Mouse (Mus musculus): ENCODE measurements around the gene Auts2. TPM values are rescaled to one million over a fixed set of nuclear protein-coding genes. Genes with fewer than 3 reads are reported as not detected.

Gene Auts2
- polyA plus RNA-seq, 1 experiment = 10.4 TPM

- Histone ChIP-seq H3K27ac (ENCODE audit: insufficient read depth, low read depth, low read length) (no peak overlapping the region), H3K4me1 (ENCODE audit: control insufficient read depth, insufficient read depth, insufficient read length, low read length) (no peaks in the 10 kb centered on the region), H3K4me3 (ENCODE audit: low read depth, low read length) (no peak overlapping the region), H3K36me3 (ENCODE audit: control insufficient read depth, insufficient read depth, low read length) (no peaks in the 10 kb centered on the region), H3K27me3 (ENCODE audit: control insufficient read depth, insufficient read depth, low read length) (no peaks in the 10 kb centered on the region)
- WGBS = 72% methylated on average over 5 of the region's 5 CpGs
- TF ChIP-seq POLR2A (IDR thresholded peaks at IDR 0.05; ENCODE audit: low read depth, low read length) (no peak), CTCF (IDR thresholded peaks at IDR 0.05; ENCODE audit: extremely low read depth, insufficient read length, insufficient replicate concordance, low read depth, low read length) (no peak)
Measured at GRCm38 (mm10) chr5:132472905-132473321, 70.2 kb downstream of the Auts2 start.

GRCm38 (mm10) chr5:132472184-132472829 lies 70.8 kb downstream of the Auts2 start:
- WGBS = 80% methylated on average over 5 of the region's 5 CpGs
- no peaks in the 10 kb centered on the region for H3K27me3 ChIP-seq (ENCODE audit: control insufficient read depth, insufficient read depth, low read length)

DNA sequence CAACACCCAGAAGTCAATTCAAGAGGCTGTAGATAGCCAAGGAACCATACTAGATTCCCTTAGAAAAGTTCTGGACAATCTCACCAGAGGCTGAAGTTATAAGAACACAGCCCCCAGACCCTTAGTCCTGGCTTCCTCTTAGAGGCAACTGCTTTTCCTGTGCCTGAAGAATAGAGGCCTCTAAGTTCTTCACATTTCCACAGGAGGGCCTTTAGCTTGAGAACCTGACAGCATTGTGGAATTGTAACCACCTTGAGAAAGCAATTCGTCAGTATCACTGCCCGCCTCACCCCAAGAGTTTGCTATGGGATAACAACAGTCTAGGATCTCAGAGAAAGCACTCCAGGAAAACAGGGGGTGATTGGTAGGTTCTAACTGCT lies 75.8 kb downstream of the Auts2 start:
- Histone ChIP-seq H3K4me1 (ENCODE audit: control insufficient read depth, insufficient read depth, insufficient read length, low read length) (no peaks in the 10 kb centered on the region), H3K27me3 (ENCODE audit: control insufficient read depth, insufficient read depth, low read length) (no peaks in the 10 kb centered on the region), H3K36me3 (ENCODE audit: control insufficient read depth, insufficient read depth, low read length) (no peaks in the 10 kb centered on the region), H3K4me3 (ENCODE audit: low read depth, low read length) (no peak overlapping the region), H3K27ac (ENCODE audit: insufficient read depth, low read depth, low read length) (no peak overlapping the region)
- TF ChIP-seq POLR2A (IDR thresholded peaks at IDR 0.05; ENCODE audit: low read depth, low read length) (no peak), CTCF (IDR thresholded peaks at IDR 0.05; ENCODE audit: extremely low read depth, insufficient read length, insufficient replicate concordance, low read depth, low read length) (no peak)
- WGBS = 86% methylated on average over 2 of the region's 2 CpGs

More at GRCm38 (mm10) chr5:132472184-132472829, 70.8 kb downstream of the Auts2 start:
- TF ChIP-seq CTCF (IDR thresholded peaks at IDR 0.05; ENCODE audit: extremely low read depth, insufficient read length, insufficient replicate concordance, low read depth, low read length) (no peak), POLR2A (IDR thresholded peaks at IDR 0.05; ENCODE audit: low read depth, low read length) (no peak)
- no peaks in the 10 kb centered on the region for H3K4me1 ChIP-seq (ENCODE audit: control insufficient read depth, insufficient read depth, insufficient read length, low read length)
- no peak overlapping the region for H3K27ac ChIP-seq (ENCODE audit: insufficient read depth, low read depth, low read length)
- no peaks in the 10 kb centered on the region for H3K36me3 ChIP-seq (ENCODE audit: control insufficient read depth, insufficient read depth, low read length)
- H3K4me3 ChIP-seq (ENCODE audit: low read depth, low read length) = no peak overlapping the region

DNA sequence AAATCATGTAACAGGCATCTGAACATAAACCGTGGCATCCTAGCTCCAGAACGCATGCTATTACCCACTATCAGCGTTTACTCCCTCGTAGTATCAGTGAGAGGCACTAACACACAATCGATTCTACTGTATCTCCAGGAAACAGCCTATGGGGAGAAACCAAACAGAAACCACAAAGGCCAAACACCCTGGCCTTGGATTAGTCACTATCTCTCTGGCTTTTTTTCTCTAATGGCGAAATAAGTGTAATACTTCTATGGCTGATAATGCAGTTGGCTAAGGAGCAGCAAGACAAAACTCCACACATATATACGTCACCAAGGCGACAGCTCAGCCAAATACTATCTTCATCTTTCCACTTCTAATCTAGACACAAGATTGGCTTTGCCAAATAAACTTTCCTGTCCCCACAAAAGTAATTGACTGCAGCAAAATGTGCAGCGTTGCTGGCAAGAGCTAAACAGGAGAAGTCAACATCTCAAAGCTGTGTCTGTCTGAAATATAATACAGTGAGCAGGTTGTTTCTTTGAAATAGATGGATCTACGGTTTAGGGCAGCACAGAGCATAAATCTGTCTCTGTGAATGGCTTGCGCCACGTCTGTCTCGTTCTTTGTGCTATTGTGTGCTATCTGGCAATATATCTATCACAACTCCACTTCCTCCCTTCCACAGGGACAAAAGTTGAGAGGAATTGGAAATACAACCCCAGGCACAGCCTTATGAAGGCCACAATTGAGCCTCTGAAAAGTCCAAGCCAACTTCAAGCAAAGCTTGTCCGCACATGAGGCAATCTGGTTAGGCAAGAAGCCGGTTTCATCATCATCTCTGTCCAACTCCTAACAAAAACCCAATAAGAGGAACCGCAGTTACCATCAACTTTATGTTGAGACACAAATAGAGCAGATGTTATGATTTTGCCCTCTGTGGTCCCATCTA lies 76.4 kb downstream of the Auts2 start:
- 49% methylated on average over 16 of the region's 16 CpGs for WGBS
- Histone ChIP-seq H3K36me3 (ENCODE audit: control insufficient read depth, insufficient read depth, low read length) (no peaks in the 10 kb centered on the region), H3K27ac (ENCODE audit: insufficient read depth, low read depth, low read length) (no peak overlapping the region), H3K4me3 (ENCODE audit: low read depth, low read length) (no peak overlapping the region), H3K27me3 (ENCODE audit: control insufficient read depth, insufficient read depth, low read length) (no peaks in the 10 kb centered on the region), H3K4me1 (ENCODE audit: control insufficient read depth, insufficient read depth, insufficient read length, low read length) (no peaks in the 10 kb centered on the region)
- TF ChIP-seq POLR2A (IDR thresholded peaks at IDR 0.05; ENCODE audit: low read depth, low read length) = no peak
- no peak for TF ChIP-seq CTCF (IDR thresholded peaks at IDR 0.05; ENCODE audit: extremely low read depth, insufficient read length, insufficient replicate concordance, low read depth, low read length)

DNA sequence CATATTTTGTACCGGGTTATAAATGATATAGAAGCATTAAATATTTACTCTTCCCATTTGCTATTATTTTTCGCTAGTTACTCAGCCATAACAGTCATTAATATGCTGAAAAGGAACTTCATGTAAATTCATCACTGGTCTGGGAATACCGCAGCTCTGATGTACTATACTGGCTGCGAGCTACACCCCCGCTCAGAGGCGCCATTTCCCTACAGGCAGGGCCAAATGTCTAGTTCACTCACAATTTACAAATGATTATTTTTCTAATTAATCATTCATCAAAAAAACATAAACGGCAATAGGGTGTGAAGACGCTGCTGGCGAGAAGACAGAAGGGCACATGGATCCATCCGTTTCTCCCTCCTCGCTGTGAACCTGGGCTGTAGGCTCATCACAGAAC lies 80.6 kb downstream of the Auts2 start:
- H3K4me1 ChIP-seq (ENCODE audit: control insufficient read depth, insufficient read depth, insufficient read length, low read length) = no peaks in the 10 kb centered on the region
- H3K36me3 ChIP-seq (ENCODE audit: control insufficient read depth, insufficient read depth, low read length) = no peaks in the 10 kb centered on the region
- 91% methylated on average over 11 of the region's 11 CpGs for WGBS
- no peaks in the 10 kb centered on the region for H3K27me3 ChIP-seq (ENCODE audit: control insufficient read depth, insufficient read depth, low read length)
- TF ChIP-seq CTCF (IDR thresholded peaks at IDR 0.05; ENCODE audit: extremely low read depth, insufficient read length, insufficient replicate concordance, low read depth, low read length) (no peak), POLR2A (IDR thresholded peaks at IDR 0.05; ENCODE audit: low read depth, low read length) (no peak)
- H3K4me3 ChIP-seq (ENCODE audit: low read depth, low read length) = no peak overlapping the region
- H3K27ac ChIP-seq (ENCODE audit: insufficient read depth, low read depth, low read length) = no peak overlapping the region

DNA sequence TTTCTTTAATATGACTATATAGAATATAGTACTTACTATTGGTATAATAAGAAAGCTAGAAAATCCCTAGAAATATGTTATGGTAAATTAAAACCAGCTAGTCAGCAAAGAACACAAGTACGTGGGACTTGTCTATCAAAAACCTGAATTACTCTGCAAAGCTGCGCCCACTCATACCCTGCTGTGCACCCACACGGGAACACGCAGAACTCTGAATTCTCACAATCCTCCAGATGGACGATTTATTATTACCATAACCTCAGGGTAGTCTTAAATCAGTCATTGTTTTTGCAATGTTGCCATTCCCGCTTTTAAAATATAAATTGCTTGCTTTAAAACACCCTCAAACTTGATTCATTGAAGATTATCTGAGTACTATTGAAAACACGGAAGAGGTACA lies 84.6 kb downstream of the Auts2 start:
- TF ChIP-seq POLR2A (IDR thresholded peaks at IDR 0.05; ENCODE audit: low read depth, low read length) = no peak
- no peak for TF ChIP-seq CTCF (IDR thresholded peaks at IDR 0.05; ENCODE audit: extremely low read depth, insufficient read length, insufficient replicate concordance, low read depth, low read length)
- Histone ChIP-seq H3K27me3 (ENCODE audit: control insufficient read depth, insufficient read depth, low read length) (no peaks in the 10 kb centered on the region), H3K27ac (ENCODE audit: insufficient read depth, low read depth, low read length) (no peak overlapping the region), H3K4me1 (ENCODE audit: control insufficient read depth, insufficient read depth, insufficient read length, low read length) (no peaks in the 10 kb centered on the region), H3K4me3 (ENCODE audit: low read depth, low read length) (no peak overlapping the region), H3K36me3 (ENCODE audit: control insufficient read depth, insufficient read depth, low read length) (no peaks in the 10 kb centered on the region)
- WGBS = 93% methylated on average over 7 of the region's 7 CpGs

DNA sequence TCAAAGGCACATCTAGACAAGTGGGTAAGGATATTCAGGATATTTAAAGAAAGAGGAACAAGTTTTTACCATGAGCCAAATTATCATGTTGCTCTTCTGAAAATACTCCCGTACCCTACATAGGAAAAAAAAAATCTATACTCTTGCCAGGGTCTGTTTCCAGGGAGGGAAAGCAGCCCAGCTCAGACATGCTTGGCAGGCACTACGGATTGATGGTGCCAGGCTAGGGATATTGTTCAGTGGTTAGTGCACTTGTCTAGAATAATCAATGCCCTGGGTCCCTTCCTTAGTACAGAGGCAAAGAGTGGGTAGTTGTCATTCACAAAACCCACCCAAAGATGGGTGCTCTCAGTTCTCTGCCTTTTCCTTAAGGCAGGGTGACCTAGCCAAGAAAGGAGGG lies 90.8 kb downstream of the Auts2 start:
- no peak for TF ChIP-seq CTCF (IDR thresholded peaks at IDR 0.05; ENCODE audit: extremely low read depth, insufficient read length, insufficient replicate concordance, low read depth, low read length)
- 87% methylated on average over 2 of the region's 2 CpGs for WGBS
- Histone ChIP-seq H3K36me3 (ENCODE audit: control insufficient read depth, insufficient read depth, low read length) (no peaks in the 10 kb centered on the region), H3K27ac (ENCODE audit: insufficient read depth, low read depth, low read length) (no peak overlapping the region), H3K27me3 (ENCODE audit: control insufficient read depth, insufficient read depth, low read length) (no peaks in the 10 kb centered on the region), H3K4me1 (ENCODE audit: control insufficient read depth, insufficient read depth, insufficient read length, low read length) (no peaks in the 10 kb centered on the region), H3K4me3 (ENCODE audit: low read depth, low read length) (no peak overlapping the region)

Measured in small intestine, adult 2 months (tissue).